Mouse (Mus musculus): ENCODE measurements around the gene Gm10277.

DNA sequence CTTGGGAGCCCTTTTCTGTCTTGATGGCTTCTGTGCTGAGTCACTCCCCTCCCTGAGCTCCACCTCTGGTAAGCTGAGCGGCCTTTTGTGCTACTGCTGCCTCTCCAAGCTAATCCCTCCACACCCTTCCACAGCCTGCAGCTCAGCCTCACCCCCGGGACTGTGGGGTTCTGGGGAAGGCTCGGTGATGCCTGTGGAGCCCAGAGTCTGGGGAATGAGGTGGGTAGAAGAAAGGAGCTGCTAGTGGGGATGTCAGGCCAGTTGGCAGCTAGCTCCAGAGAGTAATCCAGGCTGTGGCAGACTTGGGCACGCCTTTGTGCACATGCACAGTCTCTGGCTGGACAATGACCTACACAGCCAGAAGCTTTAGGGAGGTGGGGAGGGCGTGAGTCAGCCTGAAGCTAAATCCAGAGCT, 20.5 kb upstream of the Gm10277 start:
- TF ChIP-seq GATA1 (IDR thresholded peaks at IDR 0.05; ENCODE audit: low read length), result no peak
- TF ChIP-seq TAL1 (IDR thresholded peaks at IDR 0.05; ENCODE audit: low read length), result no peak

Measured in erythroblast, embryonic 14.5 days (primary cell).